26 mouse cellular contexts compared by ENCODE assay signal in the genomic region with DNA sequence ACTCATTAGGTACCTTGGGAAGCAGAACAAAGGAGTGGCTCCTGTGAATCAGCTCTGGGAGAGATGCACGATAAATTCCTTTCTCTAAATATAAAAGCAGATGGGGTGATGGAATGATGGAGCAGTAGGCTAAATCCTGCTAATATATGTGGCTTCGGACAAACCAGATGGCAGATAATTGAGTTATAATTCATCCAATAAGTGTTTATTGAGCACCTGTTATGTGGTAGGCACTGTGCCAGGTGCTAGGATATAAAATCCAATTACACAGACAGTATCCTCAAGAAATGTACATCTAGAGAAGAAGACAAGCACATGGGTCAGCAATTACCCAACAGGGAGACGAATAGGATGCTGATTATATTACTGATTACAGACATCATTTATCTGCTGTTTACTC.
A peak's percentile ranks its signal among the peaks of the same experiment; 100 is the strongest.
DNase-seq lines count a peak whose midpoint lies in the region; ATAC-seq and TF ChIP-seq lines count a peak whose summit lies in the region.
"Had no signal": no experiment of that assay in that cellular context is flagged by ENCODE, and none has a peak within 500 bp of the region (broad histone marks: within the 10 kb centered on the region; RNA-seq: fewer than 3 reads in every experiment).

No protein-coding gene starts in this region.

- no peaks in the 10 kb centered on the region for H3K36me3 ChIP-seq in midbrain, postnatal 0 days (ENCODE audit: insufficient read depth, low read length)
- H3K36me3 ChIP-seq in midbrain, embryonic 10.5 days: no peaks in the 10 kb centered on the region
- H3K36me3 ChIP-seq: embryonic facial prominence, embryonic 12.5 days; embryonic facial prominence, embryonic 15.5 days; G1E; heart, embryonic 10.5 days; heart, embryonic 13.5 days; hindbrain, embryonic 12.5 days; hindbrain, embryonic 15.5 days; intestine, embryonic 15.5 days had no signal

- no peak overlapping the region for H3K4me3 ChIP-seq in midbrain, postnatal 0 days (ENCODE audit: low read depth, low read length)
- H3K4me3 ChIP-seq in midbrain, embryonic 10.5 days: no peak overlapping the region
- H3K4me3 ChIP-seq: embryonic facial prominence, embryonic 12.5 days; embryonic facial prominence, embryonic 15.5 days; heart, adult 2 months; heart, embryonic 10.5 days; heart, embryonic 13.5 days; hindbrain, embryonic 12.5 days; hindbrain, embryonic 15.5 days; intestine, embryonic 15.5 days had no signal

- TF ChIP-seq CTCF in midbrain, postnatal 0 days (IDR thresholded peaks at IDR 0.05): no peak

- no peak overlapping the region for H3K27ac ChIP-seq in midbrain, postnatal 0 days (ENCODE audit: low read depth, low read length)
- H3K27ac ChIP-seq in midbrain, embryonic 10.5 days (replicated peaks): no peak overlapping the region
- H3K27ac ChIP-seq: embryonic facial prominence, embryonic 12.5 days; embryonic facial prominence, embryonic 15.5 days; heart, adult 2 months; heart, embryonic 10.5 days; heart, embryonic 13.5 days; hindbrain, embryonic 12.5 days; hindbrain, embryonic 15.5 days; intestine, embryonic 15.5 days had no signal

- no peak overlapping the region for H3K9ac ChIP-seq in midbrain, postnatal 0 days (replicated peaks; ENCODE audit: low read length, poor library complexity, severe bottlenecking)
- H3K9ac ChIP-seq: embryonic facial prominence, embryonic 12.5 days; embryonic facial prominence, embryonic 15.5 days; heart, embryonic 13.5 days; hindbrain, embryonic 12.5 days; hindbrain, embryonic 15.5 days; intestine, embryonic 15.5 days had no signal

- no peaks in the 10 kb centered on the region for H3K4me1 ChIP-seq in midbrain, postnatal 0 days (ENCODE audit: insufficient read depth, low read length)
- no peaks in the 10 kb centered on the region for H3K4me1 ChIP-seq in midbrain, embryonic 10.5 days
- H3K4me1 ChIP-seq: embryonic facial prominence, embryonic 12.5 days; embryonic facial prominence, embryonic 15.5 days; heart, embryonic 10.5 days; heart, embryonic 13.5 days; hindbrain, embryonic 12.5 days; hindbrain, embryonic 15.5 days; intestine, embryonic 15.5 days had no signal

- no peaks in the 10 kb centered on the region for H3K27me3 ChIP-seq in midbrain, postnatal 0 days (ENCODE audit: insufficient read depth, low read length)
- H3K27me3 ChIP-seq in midbrain, embryonic 10.5 days (ENCODE audit: low read depth, poor library complexity, severe bottlenecking): no peaks in the 10 kb centered on the region
- H3K27me3 ChIP-seq: CH12.LX; embryonic facial prominence, embryonic 12.5 days; embryonic facial prominence, embryonic 15.5 days; heart, embryonic 13.5 days; hindbrain, embryonic 12.5 days; hindbrain, embryonic 15.5 days; intestine, embryonic 15.5 days had no signal

- no peak overlapping the region for H3K4me2 ChIP-seq in midbrain, postnatal 0 days (ENCODE audit: low read depth, low read length, poor library complexity, severe bottlenecking)
- H3K4me2 ChIP-seq: embryonic facial prominence, embryonic 12.5 days; embryonic facial prominence, embryonic 15.5 days; heart, embryonic 13.5 days; hindbrain, embryonic 12.5 days; hindbrain, embryonic 15.5 days; intestine, embryonic 15.5 days had no signal

- no peak for ATAC-seq in midbrain, postnatal 0 days (ENCODE audit: low FRiP score)
- ATAC-seq: forebrain, embryonic 14.5 days; intestine, embryonic 15.5 days had no signal

- no peaks in the 10 kb centered on the region for H3K9me3 ChIP-seq in midbrain, postnatal 0 days (ENCODE audit: low read length)
- H3K9me3 ChIP-seq in midbrain, embryonic 10.5 days (replicated peaks): no peaks in the 10 kb centered on the region
- H3K9me3 ChIP-seq: embryonic facial prominence, embryonic 12.5 days; embryonic facial prominence, embryonic 15.5 days; G1E; heart, embryonic 10.5 days; heart, embryonic 13.5 days; hindbrain, embryonic 12.5 days; hindbrain, embryonic 15.5 days; intestine, embryonic 15.5 days had no signal

- WGBS in midbrain, postnatal 0 days: 85% methylated on average over 3 of the region's 3 CpGs
- 89% methylated on average over 3 of the region's 3 CpGs for WGBS in midbrain, embryonic 10.5 days

- DNase-seq in cerebellum, postnatal 14 days: peak; percentile 17 to 24
- DNase-seq in cerebellum, adult 11-12 months: no peak
- peak; percentile 44 for DNase-seq in midbrain, postnatal 0 days (ENCODE audit: low spot score)
- DNase-seq in midbrain, embryonic 10.5 days (ENCODE audit: low spot score): no peak
- peak; percentile 12 for DNase-seq in brain, adult 2 months (ENCODE audit: low read depth, low spot score)
- DNase-seq in right cerebral cortex, postnatal 14 days: no peak
- DNase-seq: adrenal gland, adult 2 months; adrenal gland, postnatal 14 days; B cell, adult 2 months; cerebellum, adult 2 months; cerebellum, adult 9-11 months; gastrocnemius, postnatal 36 days; heart, adult 2 months; heart, postnatal 14 days; heart, postnatal 4 days; kidney, adult 11 months had no signal

Comparison
In these comparisons a context has a peak if more than half of its experiments do, and no peak if none do; other contexts are left out.
1. DNase-seq: peak in cerebellum, postnatal 14 days (2 of 2), midbrain, postnatal 0 days (single experiment) and brain, adult 2 months (single experiment); none in cerebellum, adult 11-12 months (single experiment), midbrain, embryonic 10.5 days (single experiment) and right cerebral cortex, postnatal 14 days (single experiment).